Mouse (Mus musculus) naive thymus-derived CD4-positive, alpha-beta T cell, adult 5 months (primary cell): Measurements from ENCODE around the gene Il1a. TPM values are rescaled to one million over a fixed set of nuclear protein-coding genes. Genes with fewer than 3 reads are reported as not detected.

Experiments
- polyA plus RNA-seq: library from polyadenylated mRNA; unstranded; fragments of 100-300 nt; shearing (Covaris generic); gene quantifications from one replicate; pipeline ENCODE4 v1.2.1, GENCODE M21; 2017

The Il1a gene
- not detected for polyA plus RNA-seq

DNA sequence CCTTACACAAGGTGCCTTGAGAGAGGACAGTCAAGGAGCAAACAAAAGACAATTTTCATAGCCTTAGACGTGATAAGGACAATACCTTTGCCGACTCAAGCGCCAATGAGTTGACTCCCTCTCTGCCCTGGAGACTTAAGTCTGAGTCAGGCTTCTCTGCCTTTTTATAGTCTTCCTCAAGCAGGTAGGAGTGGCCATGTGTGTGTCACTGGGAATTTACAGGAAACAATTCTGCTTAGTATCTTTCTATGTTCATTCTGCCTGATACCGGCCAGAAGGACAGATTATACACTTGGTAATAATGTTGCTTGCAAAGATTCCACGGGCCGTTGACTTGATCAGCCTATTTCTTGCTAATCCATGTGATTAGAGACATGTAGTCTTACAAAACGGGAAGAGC lies at the start of gene Il1a:
TSS of gene Il1a (minus strand) at position 137 of the 400 bp plus-strand sequence.

GRCm38 (mm10) chr2:129296671-129297588 lies 12.8 kb downstream of the Il1a start, which contains the start of gene Ckap2l:
Ckap2l (minus strand) TSS chr2:129297212.

Other genes with a start within 250 kb of the Il1a start
- 5.9 TPM for gene Ttl, start 244.0 kb downstream of the Il1a start, polyA plus RNA-seq
- 30.8 TPM for gene Polr1b, start 209.0 kb downstream of the Il1a start, polyA plus RNA-seq
- 11.6 TPM for gene Chchd5, start 180.3 kb downstream of the Il1a start, polyA plus RNA-seq
- 138 TPM for gene Slc20a1, start 111.2 kb downstream of the Il1a start, polyA plus RNA-seq
- gene Ckap2l, start 12.8 kb downstream of the Il1a start, polyA plus RNA-seq = 0.44 TPM
- not detected for gene Il1b, start 61.2 kb upstream of the Il1a start, polyA plus RNA-seq
- gene F830045P16Rik, start 226.6 kb upstream of the Il1a start, polyA plus RNA-seq = not detected